Mouse (Mus musculus): ENCODE data around the gene Megf11.

The Megf11 gene

GRCm38 (mm10) chr9:64565915-64566314 is 180.5 kb downstream of the Megf11 start:
- DNase-seq (ENCODE audit: low spot score in 2 of 2), result no peak

- no peak for DNase-seq (ENCODE audit: low spot score in 2 of 2)
Measured at GRCm38 (mm10) chr9:64566376-64566775, 180.9 kb downstream of the Megf11 start.

GRCm38 (mm10) chr9:64567482-64567881 is 182.1 kb downstream of the Megf11 start:
- DNase-seq (ENCODE audit: low spot score in 2 of 2), result no peak

GRCm38 (mm10) chr9:64568467-64569260 is 183.2 kb downstream of the Megf11 start:
- DNase-seq (ENCODE audit: low spot score in 2 of 2), result no peak

GRCm38 (mm10) chr9:64570448-64570847 is 185.0 kb downstream of the Megf11 start:
- DNase-seq (ENCODE audit: low spot score in 2 of 2), result no peak

- no peak for DNase-seq (ENCODE audit: low spot score in 2 of 2)
Measured at GRCm38 (mm10) chr9:64571091-64571490, 185.7 kb downstream of the Megf11 start.

GRCm38 (mm10) chr9:64572629-64573190 is 187.3 kb downstream of the Megf11 start:
- no peak for DNase-seq (ENCODE audit: low spot score in 2 of 2)

- no peak for DNase-seq (ENCODE audit: low spot score in 2 of 2)
Measured at GRCm38 (mm10) chr9:64575658-64576057, 190.2 kb downstream of the Megf11 start.

- DNase-seq (ENCODE audit: low spot score in 2 of 2), result no peak
Measured at GRCm38 (mm10) chr9:64576143-64576878, 190.9 kb downstream of the Megf11 start.

- DNase-seq (ENCODE audit: low spot score in 2 of 2), result no peak
Measured at GRCm38 (mm10) chr9:64577156-64577555, 191.7 kb downstream of the Megf11 start.

GRCm38 (mm10) chr9:64578014-64578413 is 192.6 kb downstream of the Megf11 start:
- no peak for DNase-seq (ENCODE audit: low spot score in 2 of 2)

- DNase-seq (ENCODE audit: low spot score in 2 of 2), result no peak
Measured at GRCm38 (mm10) chr9:64579306-64579705, 193.9 kb downstream of the Megf11 start.

- DNase-seq (ENCODE audit: low spot score in 2 of 2), result no peak
Measured at GRCm38 (mm10) chr9:64586292-64586691, 200.9 kb downstream of the Megf11 start.

- DNase-seq (ENCODE audit: low spot score in 2 of 2), result no peak
Measured at GRCm38 (mm10) chr9:64587991-64588390, 202.6 kb downstream of the Megf11 start.

GRCm38 (mm10) chr9:64590634-64591041 is 205.2 kb downstream of the Megf11 start:
- peak in 1 of 2 experiments; percentile 12 for DNase-seq (ENCODE audit: low spot score in 2 of 2)

GRCm38 (mm10) chr9:64591436-64591835 is 206.0 kb downstream of the Megf11 start:
- DNase-seq (ENCODE audit: low spot score in 2 of 2), result no peak

- no peak for DNase-seq (ENCODE audit: low spot score in 2 of 2)
Measured at GRCm38 (mm10) chr9:64594442-64594841, 209.0 kb downstream of the Megf11 start.

- DNase-seq (ENCODE audit: low spot score in 2 of 2), result no peak
Measured at GRCm38 (mm10) chr9:64598427-64598826, 213.0 kb downstream of the Megf11 start.

GRCm38 (mm10) chr9:64600731-64601130 is 215.3 kb downstream of the Megf11 start:
- DNase-seq (ENCODE audit: low spot score in 2 of 2), result no peak

- DNase-seq (ENCODE audit: low spot score in 2 of 2), result no peak
Measured at GRCm38 (mm10) chr9:64602895-64603294, 217.5 kb downstream of the Megf11 start.

- no peak for DNase-seq (ENCODE audit: low spot score in 2 of 2)
Measured at GRCm38 (mm10) chr9:64604217-64604711, 218.8 kb downstream of the Megf11 start.

- DNase-seq (ENCODE audit: low spot score in 2 of 2), result no peak
Measured at GRCm38 (mm10) chr9:64605077-64605714, 219.8 kb downstream of the Megf11 start.

Data from right cerebral cortex, postnatal 36 days (tissue).